Mouse (Mus musculus) olfactory bulb, adult 2 months (tissue): ENCODE data around the gene Syn3.

Experiments used
- CTCF ChIP-seq: fragments of 200-500 bp; IDR thresholded peaks from 2 replicates; pipeline ENCODE4 v1.5.1; 2012; ENCODE audit warnings: low read depth, mild to moderate bottlenecking, low read length, moderate library complexity; ENCODE audit not compliant: insufficient read depth
- POLR2A ChIP-seq: fragments of 200-500 bp; IDR thresholded peaks from 2 replicates; pipeline ENCODE4 v1.6.1; 2012; ENCODE audit warnings: mild to moderate bottlenecking, low read depth, low read length, moderate library complexity; ENCODE audit not compliant: insufficient read depth

DNA sequence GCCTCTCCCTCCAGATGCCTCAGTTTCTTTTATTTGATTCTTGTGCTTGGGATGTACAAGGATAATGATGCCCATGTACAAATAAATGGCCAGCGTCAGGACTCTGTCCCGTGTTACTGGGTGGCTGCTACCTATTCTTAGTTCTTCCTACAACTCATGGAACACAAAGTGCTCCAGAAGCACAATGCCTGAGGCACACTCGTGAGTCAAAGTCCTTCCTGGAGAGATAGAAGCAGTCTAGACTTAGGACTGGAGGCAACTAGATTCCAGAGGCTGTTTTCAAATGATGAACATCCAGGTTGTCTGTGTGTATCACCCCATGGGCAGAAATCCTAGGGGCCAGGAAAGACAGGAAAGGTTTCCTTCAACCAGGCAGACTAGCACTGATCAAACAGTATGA, 427.9 kb downstream of the Syn3 start:
- TF ChIP-seq CTCF (no peak), POLR2A (no peak)
